Mouse (Mus musculus) kidney, adult 8-10 months (tissue): ENCODE measurements at regions not wholly inside any gene's neighbourhood (a gene's known extent, or its start where the extent isn't known, plus 50 kb on each side); places are given as distances from the start of the nearest gene placed in this dataset.

Experiments
- DNase-seq, 2 experiments: peaks; one replicate each; pipeline ENCODE4 v3.0.0; 2022

- peak; percentile 66 to 87 for DNase-seq
Measured at GRCm38 (mm10) chr9:46735664-46736067, 262.9 kb upstream of the Gm4791 start.

GRCm38 (mm10) chr9:46728465-46728864 is 270.1 kb upstream of the Gm4791 start:
- no peak for DNase-seq

GRCm38 (mm10) chr9:46724231-46724630 is 274.3 kb upstream of the Gm4791 start:
- DNase-seq = no peak

GRCm38 (mm10) chr9:46713415-46713814 is 285.1 kb upstream of the Gm4791 start:
- no peak for DNase-seq

- no peak for DNase-seq
Measured at GRCm38 (mm10) chr9:46704151-46704905, 294.2 kb upstream of the Gm4791 start.

- no peak for DNase-seq
Measured at GRCm38 (mm10) chr9:46703674-46704073, 294.9 kb upstream of the Gm4791 start.

- DNase-seq = no peak
Measured at GRCm38 (mm10) chr9:46702901-46703636, 295.5 kb upstream of the Gm4791 start.

- no peak for DNase-seq
Measured at GRCm38 (mm10) chr9:46702053-46702900, 296.3 kb upstream of the Gm4791 start.

GRCm38 (mm10) chr9:46696171-46696570 is 302.4 kb upstream of the Gm4791 start:
- no peak for DNase-seq

- no peak for DNase-seq
Measured at GRCm38 (mm10) chr9:46689331-46689730, 309.2 kb upstream of the Gm4791 start.

GRCm38 (mm10) chr9:46684113-46684850 is 314.3 kb upstream of the Gm4791 start:
- no peak for DNase-seq

GRCm38 (mm10) chr9:46672050-46672449 is 326.5 kb upstream of the Gm4791 start:
- no peak for DNase-seq

- no peak for DNase-seq
Measured at GRCm38 (mm10) chr9:46654422-46654821, 334.6 kb upstream of the 4931429L15Rik start.

- no peak for DNase-seq
Measured at GRCm38 (mm10) chr9:46647238-46647922, 327.6 kb upstream of the 4931429L15Rik start.

GRCm38 (mm10) chr9:46645469-46645884 is 325.7 kb upstream of the 4931429L15Rik start:
- no peak for DNase-seq

GRCm38 (mm10) chr9:46643551-46643950 is 323.8 kb upstream of the 4931429L15Rik start:
- DNase-seq = no peak

GRCm38 (mm10) chr9:46642696-46643095 is 322.9 kb upstream of the 4931429L15Rik start:
- DNase-seq = peak in 1 of 2 experiments; percentile 30

- no peak for DNase-seq
Measured at GRCm38 (mm10) chr9:46636261-46637010, 316.6 kb upstream of the 4931429L15Rik start.

GRCm38 (mm10) chr9:46633952-46634351 is 314.2 kb upstream of the 4931429L15Rik start:
- DNase-seq = peak in 1 of 2 experiments; percentile 7

- no peak for DNase-seq
Measured at GRCm38 (mm10) chr9:46632576-46632975, 312.8 kb upstream of the 4931429L15Rik start.

- DNase-seq = no peak
Measured at GRCm38 (mm10) chr9:46622255-46622654, 302.5 kb upstream of the 4931429L15Rik start.
